Mouse (Mus musculus) lung, adult 2 months (tissue): ENCODE measurements at regions not wholly inside any gene's neighbourhood (a gene's known extent, or its start where the extent isn't known, plus 50 kb on each side); places are given as distances from the start of the nearest gene placed in this dataset.

Experiments
- CTCF ChIP-seq: fragments of 200-500 bp; IDR thresholded peaks from 2 replicates; pipeline ENCODE4 v1.5.1; 2011; ENCODE audit warnings: mild to moderate bottlenecking, low read length, control low read depth; ENCODE audit not compliant: insufficient read depth
- POLR2A ChIP-seq: fragments of 200-500 bp; IDR thresholded peaks from 2 replicates; pipeline ENCODE4 v1.6.1; 2011; ENCODE audit warnings: low read depth, mild to moderate bottlenecking, control low read depth, low read length, borderline replicate concordance; ENCODE audit errors: extremely low read depth

GRCm38 (mm10) chr17:83109792-83110440 is 105.2 kb upstream of the Pkdcc start:
- TF ChIP-seq POLR2A (no peak), CTCF (no peak)
